14 mouse cellular contexts compared by ENCODE assay signal in the genomic region with DNA sequence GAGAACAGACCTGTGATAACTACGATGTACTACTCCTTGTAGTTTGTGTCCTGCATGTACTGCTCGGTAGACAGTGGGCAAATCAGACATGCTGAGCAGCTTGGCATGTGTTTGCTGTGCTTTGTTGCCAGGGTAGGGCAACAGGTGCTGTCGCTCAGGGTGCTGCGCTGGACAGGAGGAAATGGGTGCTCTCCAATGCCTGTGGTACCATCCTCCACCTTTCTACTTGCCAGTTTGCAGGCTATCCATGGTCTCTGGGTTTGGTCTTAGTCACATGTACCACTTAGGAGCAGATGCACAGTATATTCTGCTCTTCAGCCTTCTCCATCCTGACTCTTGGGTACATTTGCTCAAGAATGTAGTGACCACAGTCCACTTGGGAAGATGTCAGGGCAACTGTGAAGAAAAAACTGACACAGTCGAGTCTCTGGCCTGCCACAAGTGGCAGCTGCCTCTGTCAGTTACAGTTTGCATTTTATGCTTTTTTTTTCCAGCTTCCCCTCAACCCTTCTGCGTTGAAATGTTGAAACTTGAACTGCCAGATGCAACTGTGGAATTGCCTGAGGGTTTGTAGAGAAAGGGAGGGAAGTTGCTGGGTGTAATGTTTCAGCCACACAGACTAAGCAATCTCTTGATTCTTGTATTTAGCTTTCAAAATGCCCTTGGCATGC. TPM values are rescaled to one million over a fixed set of nuclear protein-coding genes. Genes with fewer than 3 reads are reported as not detected.
DNase-seq lines count a peak whose midpoint lies in the region; ATAC-seq and TF ChIP-seq lines count a peak whose summit lies in the region.
"Had no signal": no experiment of that assay in that cellular context is flagged by ENCODE, and none has a peak within 500 bp of the region (broad histone marks: within the 10 kb centered on the region; RNA-seq: fewer than 3 reads in every experiment).

No protein-coding gene starts in this region.

- no peak for ATAC-seq in neural tube, embryonic 13.5 days (ENCODE audit: low read depth)
- ATAC-seq in neural tube, embryonic 15.5 days (ENCODE audit: low FRiP score): no peak
- ATAC-seq in stomach, postnatal 0 days (ENCODE audit: low FRiP score, low TSS enrichment): no peak
- ATAC-seq in midbrain, embryonic 11.5 days (ENCODE audit: low FRiP score): no peak
- ATAC-seq in erythroid progenitor cell, adult 5-6 weeks (replicated peaks; ENCODE audit: low FRiP score, poor library complexity, severe bottlenecking): no peak
- ATAC-seq: CD4-positive, CD25-positive, alpha-beta regulatory T cell, adult 4 months had no signal

- H3K27me3 ChIP-seq in neural tube, embryonic 13.5 days: no peaks in the 10 kb centered on the region
- H3K27me3 ChIP-seq in neural tube, embryonic 15.5 days (replicated peaks): no peaks in the 10 kb centered on the region
- H3K27me3 ChIP-seq in stomach, postnatal 0 days (ENCODE audit: control insufficient read depth, insufficient read depth, low read length): no peaks in the 10 kb centered on the region
- H3K27me3 ChIP-seq in midbrain, embryonic 11.5 days (ENCODE audit: control insufficient read depth, insufficient read depth, low read length): no peaks in the 10 kb centered on the region
- H3K27me3 ChIP-seq: neural tube, embryonic 12.5 days; stomach, embryonic 15.5 days had no signal

- intact Hi-C loops in gastrocnemius, adult 2 months (cut with DNase I): no loop called here
- intact Hi-C loops in gastrocnemius, postnatal 36 days (cut with DNase I): no loop called here

- peaks cover 35% of the 10 kb centered on the region for H3K4me1 ChIP-seq in neural tube, embryonic 13.5 days (replicated peaks)
- peaks cover 22% of the 10 kb centered on the region for H3K4me1 ChIP-seq in neural tube, embryonic 15.5 days
- no peaks in the 10 kb centered on the region for H3K4me1 ChIP-seq in stomach, postnatal 0 days (replicated peaks; ENCODE audit: control insufficient read depth, insufficient read depth)
- H3K4me1 ChIP-seq in midbrain, embryonic 11.5 days (ENCODE audit: control insufficient read depth, insufficient read depth, low read length): no peaks in the 10 kb centered on the region
- H3K4me1 ChIP-seq: stomach, embryonic 15.5 days had no signal

- TF ChIP-seq CTCF in gastrocnemius, adult 2 months (IDR thresholded peaks at IDR 0.05): no peak
- no peak for TF ChIP-seq CTCF in stomach, postnatal 0 days (IDR thresholded peaks at IDR 0.05; ENCODE audit: low read depth)

- TF ChIP-seq EP300 in stomach, postnatal 0 days (optimal IDR thresholded peaks at IDR 0.05): no peak

- H3K4me3 ChIP-seq in gastrocnemius, adult 2 months: 0 out of 2 replicates have a peak overlapping the region, but pooled peaks have one; percentile 13
- H3K4me3 ChIP-seq in neural tube, embryonic 13.5 days: no peak overlapping the region
- no peak overlapping the region for H3K4me3 ChIP-seq in neural tube, embryonic 15.5 days (replicated peaks)
- no peak overlapping the region for H3K4me3 ChIP-seq in stomach, postnatal 0 days (ENCODE audit: low read depth, low read length)
- H3K4me3 ChIP-seq in midbrain, embryonic 11.5 days (ENCODE audit: low read depth, low read length): no peak overlapping the region
- H3K4me3 ChIP-seq: neural tube, embryonic 12.5 days; stomach, embryonic 15.5 days had no signal

- peak overlapping the region; percentile 92 for H3K27ac ChIP-seq in gastrocnemius, adult 2 months
- H3K27ac ChIP-seq in neural tube, embryonic 13.5 days (replicated peaks): 0 out of 2 replicates have a peak overlapping the region, but pooled peaks have one; percentile 59
- H3K27ac ChIP-seq in neural tube, embryonic 15.5 days (replicated peaks): no peak overlapping the region
- no peak overlapping the region for H3K27ac ChIP-seq in stomach, postnatal 0 days (replicated peaks)
- no peak overlapping the region for H3K27ac ChIP-seq in midbrain, embryonic 11.5 days (ENCODE audit: low read depth, low read length)
- H3K27ac ChIP-seq: neural tube, embryonic 12.5 days; stomach, embryonic 15.5 days had no signal

- no peaks in the 10 kb centered on the region for H3K9me3 ChIP-seq in neural tube, embryonic 13.5 days
- no peaks in the 10 kb centered on the region for H3K9me3 ChIP-seq in neural tube, embryonic 15.5 days (replicated peaks)
- H3K9me3 ChIP-seq in stomach, postnatal 0 days (ENCODE audit: control insufficient read depth, low read length): no peaks in the 10 kb centered on the region
- no peaks in the 10 kb centered on the region for H3K9me3 ChIP-seq in midbrain, embryonic 11.5 days (ENCODE audit: control insufficient read depth, low read length)
- H3K9me3 ChIP-seq: neural tube, embryonic 12.5 days; stomach, embryonic 15.5 days had no signal

- H3K36me3 ChIP-seq in neural tube, embryonic 13.5 days: peaks cover 17% of the 10 kb centered on the region
- peaks cover 9% of the 10 kb centered on the region; the same call in 1 of the 2 replicates for H3K36me3 ChIP-seq in neural tube, embryonic 15.5 days
- H3K36me3 ChIP-seq in stomach, postnatal 0 days (ENCODE audit: control insufficient read depth, insufficient read depth, low read length): 0 out of 2 replicates have a peak, but pooled peaks cover 3% of the 10 kb centered on the region
- no peaks in the 10 kb centered on the region for H3K36me3 ChIP-seq in midbrain, embryonic 11.5 days (ENCODE audit: control insufficient read depth, insufficient read depth, low read length)
- H3K36me3 ChIP-seq: stomach, embryonic 15.5 days had no signal

- H3K4me2 ChIP-seq in neural tube, embryonic 13.5 days: no peak overlapping the region
- no peak overlapping the region for H3K4me2 ChIP-seq in neural tube, embryonic 15.5 days
- H3K4me2 ChIP-seq in stomach, postnatal 0 days (replicated peaks; ENCODE audit: low read depth): no peak overlapping the region
- no peak overlapping the region for H3K4me2 ChIP-seq in midbrain, embryonic 11.5 days
- H3K4me2 ChIP-seq: neural tube, embryonic 12.5 days; stomach, embryonic 15.5 days had no signal

- 75% methylated on average over 6 of the region's 6 CpGs for WGBS in neural tube, embryonic 13.5 days
- WGBS in neural tube, embryonic 15.5 days: 79% methylated on average over 6 of the region's 6 CpGs
- WGBS in stomach, postnatal 0 days: 67% methylated on average over 6 of the region's 6 CpGs
- 89% methylated on average over 6 of the region's 6 CpGs for WGBS in midbrain, embryonic 11.5 days

- H3K9ac ChIP-seq in neural tube, embryonic 13.5 days: no peak overlapping the region
- no peak overlapping the region for H3K9ac ChIP-seq in neural tube, embryonic 15.5 days (replicated peaks)
- H3K9ac ChIP-seq in stomach, postnatal 0 days (ENCODE audit: low read length): no peak overlapping the region
- H3K9ac ChIP-seq in midbrain, embryonic 11.5 days (ENCODE audit: low read length): no peak overlapping the region
- H3K9ac ChIP-seq: neural tube, embryonic 12.5 days; stomach, embryonic 15.5 days had no signal

- peak; percentile 66 for DNase-seq in gastrocnemius, adult 2 months
- DNase-seq in gastrocnemius, postnatal 36 days: no peak
- DNase-seq in gastrocnemius, postnatal 25 days: peak; percentile 51
- DNase-seq in stomach, postnatal 0 days (ENCODE audit: low spot score): peak; percentile 11
- no peak for DNase-seq in midbrain, embryonic 11.5 days (ENCODE audit: low spot score, missing footprints)
- DNase-seq: heart, postnatal 4 days; kidney, adult 9 months; lung, postnatal 36 days had no signal

RNA-seq across cellular contexts. Expression of gene Zfp568, which starts 24.4 kb away (rescaled TPM):
- 10 to 100 TPM; 12.8 to 16.1 TPM for total RNA-seq in gastrocnemius, adult 2 months (2021)
- total RNA-seq in gastrocnemius, postnatal 36 days (2021): 10 to 100 TPM; 15.4 to 18.7 TPM
- 5.5 and 6.5 TPM in 2 replicates for polyA plus RNA-seq in neural tube, embryonic 13.5 days (2015; fragmentation: Nextera tagmentation; extraction: Ambion mirVana)
- 5.1 and 6.9 TPM in 2 replicates for polyA plus RNA-seq in neural tube, embryonic 15.5 days (2015; fragmentation: Nextera tagmentation; extraction: Ambion mirVana)
- 10 to 100 TPM; 19.1 to 23.4 TPM for total RNA-seq in gastrocnemius, postnatal 25 days (2021)
- 3.7 and 5.3 TPM in 2 replicates for polyA plus RNA-seq in stomach, postnatal 0 days (2015; fragmentation: Nextera tagmentation; extraction: Ambion mirVana)
- 11.7 and 13.0 TPM in 2 replicates for polyA plus RNA-seq in midbrain, embryonic 11.5 days (2014; fragmentation: Nextera tagmentation; extraction: Ambion mirVana)
- total RNA-seq in erythroid progenitor cell, adult 5-6 weeks (2015; ENCODE audit: low replicate concordance): 2.5 and 5.4 TPM in 2 replicates
- 4.1 and 4.2 TPM in 2 replicates for total RNA-seq in erythroid progenitor cell, adult 5-6 weeks (2017; ENCODE audit: low replicate concordance)

RNA-seq across cellular contexts. Expression of gene Zfp14, which starts 43.0 kb away (rescaled TPM):
- total RNA-seq in gastrocnemius, adult 2 months (2021): 1 to 10 TPM; 1.8 to 2.1 TPM
- total RNA-seq in gastrocnemius, postnatal 36 days (2021): 1 to 10 TPM; 1.6 to 1.9 TPM
- polyA plus RNA-seq in neural tube, embryonic 13.5 days (2015; fragmentation: Nextera tagmentation; extraction: Ambion mirVana): 9.9 and 11.3 TPM in 2 replicates
- 8.4 and 11.2 TPM in 2 replicates for polyA plus RNA-seq in neural tube, embryonic 15.5 days (2015; fragmentation: Nextera tagmentation; extraction: Ambion mirVana)
- 1 to 10 TPM; 1.2 to 2.0 TPM for total RNA-seq in gastrocnemius, postnatal 25 days (2021)
- polyA plus RNA-seq in stomach, postnatal 0 days (2015; fragmentation: Nextera tagmentation; extraction: Ambion mirVana): 1.6 and 1.8 TPM in 2 replicates
- polyA plus RNA-seq in midbrain, embryonic 11.5 days (2014; fragmentation: Nextera tagmentation; extraction: Ambion mirVana): 6.1 and 6.2 TPM in 2 replicates
- 1.1 TPM in 1 of 2 replicates, not detected in the other for total RNA-seq in erythroid progenitor cell, adult 5-6 weeks (2015; ENCODE audit: low replicate concordance)
- 0.39 TPM in 1 of 2 replicates, not detected in the other for total RNA-seq in erythroid progenitor cell, adult 5-6 weeks (2017; ENCODE audit: low replicate concordance)

RNA-seq across cellular contexts. Expression of gene Zfp74, which starts 54.3 kb away (rescaled TPM):
- 1 to 10 TPM; 5.7 to 6.6 TPM for total RNA-seq in gastrocnemius, adult 2 months (2021)
- 1 to 10 TPM; 4.8 to 5.5 TPM for total RNA-seq in gastrocnemius, postnatal 36 days (2021)
- 13.6 and 15.0 TPM in 2 replicates for polyA plus RNA-seq in neural tube, embryonic 13.5 days (2015; fragmentation: Nextera tagmentation; extraction: Ambion mirVana)
- 20.0 and 20.2 TPM in 2 replicates for polyA plus RNA-seq in neural tube, embryonic 15.5 days (2015; fragmentation: Nextera tagmentation; extraction: Ambion mirVana)
- 1 to 10 TPM; 4.5 to 5.9 TPM for total RNA-seq in gastrocnemius, postnatal 25 days (2021)
- polyA plus RNA-seq in stomach, postnatal 0 days (2015; fragmentation: Nextera tagmentation; extraction: Ambion mirVana): 2.8 and 3.1 TPM in 2 replicates
- polyA plus RNA-seq in midbrain, embryonic 11.5 days (2014; fragmentation: Nextera tagmentation; extraction: Ambion mirVana): 10.6 and 12.6 TPM in 2 replicates
- 4.0 and 4.2 TPM in 2 replicates for total RNA-seq in erythroid progenitor cell, adult 5-6 weeks (2015; ENCODE audit: low replicate concordance)
- total RNA-seq in erythroid progenitor cell, adult 5-6 weeks (2017; ENCODE audit: low replicate concordance): 0.98 and 2.6 TPM in 2 replicates

Comparison
In these comparisons a context has a peak if more than half of its experiments do, and no peak if none do; other contexts are left out.
1. DNase-seq: peak in gastrocnemius, adult 2 months (single experiment), gastrocnemius, postnatal 25 days (single experiment) and stomach, postnatal 0 days (single experiment); none in gastrocnemius, postnatal 36 days (0 of 2) and midbrain, embryonic 11.5 days (single experiment).
2. H3K27ac ChIP-seq: peak in gastrocnemius, adult 2 months (single experiment) and neural tube, embryonic 13.5 days (single experiment); none in neural tube, embryonic 15.5 days (single experiment), stomach, postnatal 0 days (single experiment) and midbrain, embryonic 11.5 days (single experiment).